Mouse (Mus musculus) embryonic fibroblast, embryonic 13.5 days (primary cell): Measurements from ENCODE around the gene Tsc22d4. TPM values are rescaled to one million over a fixed set of nuclear protein-coding genes. Genes with fewer than 3 reads are reported as not detected.

Experiments
- H3K27ac ChIP-seq: 2 replicates; pipeline ENCODE4 v1.5.1; 2012; ENCODE audit warnings: low read length, control low read depth, inconsistent platforms; ENCODE audit not compliant: insufficient read depth
- H3K4me1 ChIP-seq: 2 replicates; pipeline ENCODE4 v1.6.1; 2011; ENCODE audit warnings: low read length; ENCODE audit not compliant: control insufficient read depth, insufficient read depth
- H3K4me3 ChIP-seq: 2 replicates; pipeline ENCODE4 v1.5.1; 2011; ENCODE audit warnings: mild to moderate bottlenecking, control low read depth, low read length; ENCODE audit not compliant: insufficient read depth
- CTCF ChIP-seq: IDR thresholded peaks from 2 replicates; pipeline ENCODE4 v1.5.1; 2011; ENCODE audit warnings: mild to moderate bottlenecking, control low read depth, low read length, moderate library complexity, borderline replicate concordance; ENCODE audit not compliant: insufficient read depth
- POLR2A ChIP-seq: IDR thresholded peaks from 2 replicates; pipeline ENCODE4 v1.6.1; 2011; ENCODE audit warnings: low read depth, mild to moderate bottlenecking, control low read depth, low read length, moderate library complexity
- polyA plus RNA-seq: library from polyadenylated mRNA; stranded (reverse); fragments of >200 nt; gene quantifications from 2 replicates; pipeline ENCODE4 v1.2.4, GENCODE M21; 2011; ENCODE audit warnings: low read depth; ENCODE audit not compliant: missing spikeins, insufficient read length

The Tsc22d4 gene
- polyA plus RNA-seq, 1 experiment: 71.5 TPM

DNA sequence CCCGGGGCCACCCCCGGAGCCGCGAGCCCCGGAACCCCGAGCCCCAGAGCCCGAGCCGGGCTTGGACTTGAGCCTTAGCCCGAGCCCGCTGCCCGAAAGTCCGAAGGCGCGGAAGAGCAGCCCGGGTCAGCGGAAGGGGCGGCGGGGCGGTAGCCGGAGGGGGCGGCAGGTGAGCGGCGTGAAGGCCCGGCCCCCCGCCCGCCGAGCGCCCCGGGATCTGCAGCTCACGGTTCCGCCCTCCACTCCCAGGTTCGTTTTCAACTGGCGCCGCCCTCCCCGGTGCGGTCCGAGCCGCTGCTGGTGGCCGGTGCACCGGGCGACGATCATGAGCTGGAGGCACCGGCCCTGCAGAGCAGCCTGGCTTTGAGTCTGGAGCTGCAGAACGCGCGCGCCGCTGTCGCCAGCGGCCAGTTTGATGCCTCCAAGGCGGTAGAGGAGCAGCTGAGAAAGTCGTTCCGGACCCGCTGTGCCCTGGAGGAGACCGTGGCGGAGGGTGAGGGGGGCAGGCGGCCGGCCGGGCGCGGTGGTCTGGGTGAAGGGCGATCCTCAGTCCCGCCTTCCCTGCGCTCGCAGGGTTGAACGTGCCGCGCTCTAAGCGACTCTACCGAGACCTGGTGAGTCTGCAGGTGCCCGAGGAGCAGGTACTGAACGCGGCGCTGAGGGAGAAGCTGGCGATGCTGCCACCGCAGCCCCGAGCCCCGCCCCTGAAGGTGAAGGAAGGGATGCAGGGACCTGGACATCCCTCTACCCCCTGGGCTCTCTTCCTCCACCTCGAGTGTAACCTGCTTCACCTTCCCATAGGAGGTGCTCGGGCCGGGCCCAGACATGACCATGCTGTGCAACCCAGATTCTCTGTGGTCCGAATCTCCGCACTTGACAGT is 33.8 kb downstream of the Tsc22d4 start:
- 0 out of 2 replicates have a peak overlapping the region, but pooled peaks have one; percentile 6 for H3K27ac ChIP-seq
- H3K4me3 ChIP-seq: peak overlapping the region; percentile 84
- H3K4me1 ChIP-seq: peaks cover 7% of the 10 kb centered on the region
- no peak for TF ChIP-seq POLR2A
- TF ChIP-seq CTCF: no peak

DNA sequence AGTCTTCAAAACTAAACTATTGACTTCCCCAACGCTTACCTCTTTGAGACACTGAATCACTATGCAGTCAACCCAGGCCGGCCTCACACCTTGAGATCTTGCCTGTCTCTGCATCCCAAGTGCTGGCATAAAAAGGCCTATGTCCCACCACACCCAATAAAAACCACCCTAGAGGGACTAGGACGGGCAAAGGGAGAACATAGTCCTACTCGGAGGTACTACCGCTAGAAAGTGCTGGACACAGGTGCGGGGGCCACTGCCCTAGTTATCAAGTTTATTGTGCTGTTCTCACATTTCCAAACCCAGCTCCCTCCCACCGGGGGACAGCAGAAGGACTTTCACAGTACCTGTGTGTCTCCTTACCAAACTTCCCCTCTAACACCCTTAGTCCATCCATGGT is 36.1 kb downstream of the Tsc22d4 start:
- Histone ChIP-seq H3K4me1 (peaks cover 9% of the 10 kb centered on the region), H3K4me3 (no peak overlapping the region), H3K27ac (no peak overlapping the region)
- TF ChIP-seq CTCF (no peak), POLR2A (no peak)

DNA sequence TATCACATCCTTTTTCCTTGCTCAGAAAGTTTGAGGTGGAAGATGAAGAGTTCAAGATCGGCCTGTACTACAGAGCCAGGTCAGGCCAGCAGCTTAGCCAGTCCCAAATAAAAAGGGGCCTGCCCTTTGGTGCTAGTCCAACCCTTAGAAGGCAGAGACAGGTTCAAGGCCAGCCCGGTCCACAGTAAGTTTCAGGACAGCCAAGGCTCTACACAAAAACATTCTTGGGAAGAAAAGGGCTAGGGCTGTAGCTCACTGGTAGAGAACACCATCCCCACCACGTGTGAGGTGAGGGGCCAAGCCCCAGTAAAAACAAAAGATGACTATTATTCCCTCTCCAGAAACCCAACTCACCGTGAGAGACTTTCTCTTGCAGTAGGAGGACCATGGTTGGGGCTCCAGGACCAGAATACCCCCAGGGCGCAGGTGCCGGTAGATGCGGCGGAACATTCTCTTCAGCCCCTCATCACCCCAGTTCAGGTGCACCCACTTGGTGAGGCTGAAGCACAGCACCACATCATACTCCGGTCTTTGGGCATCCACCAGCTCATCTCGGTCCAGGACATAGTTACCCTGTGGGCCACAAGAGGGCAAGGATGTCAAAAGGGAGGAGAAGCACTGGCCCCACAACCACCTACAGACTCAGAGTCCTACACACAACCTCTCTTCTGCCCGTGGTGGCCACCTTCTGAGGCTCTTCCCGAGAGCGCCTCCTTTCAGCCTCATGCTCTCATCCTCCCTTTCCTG is 37.4 kb downstream of the Tsc22d4 start:
- no peak overlapping the region for H3K4me3 ChIP-seq
- TF ChIP-seq POLR2A (no peak), CTCF (no peak)
- peaks cover 7% of the 10 kb centered on the region for H3K4me1 ChIP-seq
- H3K27ac ChIP-seq: no peak overlapping the region

DNA sequence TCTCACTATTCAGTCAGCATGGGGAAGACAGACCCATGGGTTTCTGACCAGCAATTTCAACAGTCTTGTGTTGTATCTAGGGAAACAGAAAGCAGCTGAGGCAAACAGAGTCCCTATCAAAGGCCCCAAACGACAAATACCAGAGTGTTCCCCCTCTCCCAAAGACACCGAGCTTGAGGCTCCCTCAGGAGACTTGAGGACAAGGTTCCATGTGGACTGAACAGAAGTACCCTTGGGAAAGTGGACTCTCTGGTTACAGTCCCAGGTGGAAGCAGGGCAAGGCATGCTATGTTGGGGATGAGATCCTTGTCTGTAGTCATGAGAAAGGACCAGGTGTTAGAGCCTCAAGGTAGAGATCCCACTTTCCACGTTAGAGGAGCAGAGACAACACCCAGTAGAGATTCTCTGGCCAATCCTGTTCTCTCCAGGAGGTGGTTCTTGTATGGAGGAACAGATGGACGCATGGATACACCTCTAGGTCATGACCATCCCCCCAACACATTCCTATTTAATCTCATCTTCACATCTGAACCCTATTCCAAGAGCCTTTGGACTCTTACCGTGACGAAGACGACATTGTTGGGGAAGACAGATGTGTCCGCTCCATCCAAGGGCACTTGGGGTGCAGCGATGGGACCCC is 38.5 kb downstream of the Tsc22d4 start:
- no peak for TF ChIP-seq CTCF
- no peak for TF ChIP-seq POLR2A
- H3K4me1 ChIP-seq: peaks cover 7% of the 10 kb centered on the region
- H3K4me3 ChIP-seq: peak overlapping the region; percentile 2; the same call in 1 of the 2 replicates
- no peak overlapping the region for H3K27ac ChIP-seq

DNA sequence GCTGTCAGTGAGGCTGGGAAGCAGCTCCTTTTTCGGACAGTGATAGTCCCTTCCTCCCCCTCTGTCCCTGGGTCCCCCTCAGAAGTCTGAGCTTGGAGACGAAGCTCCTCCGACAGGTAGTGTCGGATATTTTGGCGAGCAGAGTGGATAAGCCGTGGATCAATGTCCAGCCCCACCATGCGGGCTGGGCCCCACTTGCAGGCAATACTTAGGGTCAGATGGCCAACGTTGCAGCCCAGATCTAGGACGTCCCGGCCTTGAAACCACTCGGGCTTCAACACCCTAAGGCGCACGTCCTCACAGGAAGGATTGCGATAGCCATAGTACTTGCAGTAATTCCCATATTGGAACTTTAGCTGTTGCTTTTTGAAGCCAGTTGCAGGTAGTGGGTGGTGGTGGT is 39.0 kb downstream of the Tsc22d4 start:
- Histone ChIP-seq H3K4me3 (peak overlapping the region; percentile 71), H3K27ac (no peak overlapping the region), H3K4me1 (peaks cover 7% of the 10 kb centered on the region)
- TF ChIP-seq CTCF: no peak
- no peak for TF ChIP-seq POLR2A

DNA sequence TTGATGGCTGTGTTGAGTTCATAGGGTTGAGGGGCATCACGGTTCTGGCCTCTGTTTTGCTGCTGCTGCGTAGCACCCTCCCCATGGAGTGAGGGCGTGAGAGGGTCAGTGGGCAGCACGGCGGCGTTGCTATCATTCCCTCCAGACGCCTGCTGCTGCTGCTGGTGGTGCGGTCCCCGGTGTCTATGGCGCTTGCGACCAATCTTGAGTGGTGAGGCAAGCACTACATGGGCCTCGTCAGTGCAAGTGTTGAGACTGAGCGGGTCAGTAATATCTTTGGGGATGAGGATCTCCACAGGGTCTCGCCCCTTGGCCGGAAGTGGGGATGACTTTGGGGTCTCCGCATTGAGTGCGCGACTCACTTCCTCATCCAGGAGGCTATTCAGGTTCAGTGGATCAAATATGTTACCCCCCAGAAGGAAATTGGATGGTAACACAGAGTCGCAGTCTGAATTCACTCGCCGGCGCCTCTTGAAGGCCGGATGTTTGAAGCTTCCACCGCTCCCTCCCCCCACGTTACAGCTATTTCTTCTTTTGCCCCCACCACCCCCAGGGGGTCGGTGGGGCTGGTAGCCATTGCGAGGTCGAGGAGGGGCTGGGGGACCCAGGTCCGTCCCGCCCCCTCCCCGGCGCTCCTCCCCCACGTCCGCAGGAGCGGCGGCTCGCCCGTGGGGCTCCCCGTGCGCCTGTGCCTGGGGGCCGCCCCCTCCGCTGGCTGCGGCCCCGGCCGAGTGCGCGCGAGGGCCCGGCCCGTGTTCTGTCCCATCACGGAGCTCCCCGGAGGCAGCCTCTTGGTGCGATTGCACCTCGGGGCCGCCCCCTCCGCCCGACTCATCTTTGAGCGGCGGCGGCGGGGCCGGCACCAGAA is 39.9 kb downstream of the Tsc22d4 start:
- no peak; the same call in 1 of the 2 replicates for TF ChIP-seq POLR2A
- no peak for TF ChIP-seq CTCF
- H3K27ac ChIP-seq: peak overlapping the region; percentile 84
- peak overlapping the region; percentile 71 for H3K4me3 ChIP-seq
- H3K4me1 ChIP-seq: peaks cover 4% of the 10 kb centered on the region; the same call in 1 of the 2 replicates

DNA sequence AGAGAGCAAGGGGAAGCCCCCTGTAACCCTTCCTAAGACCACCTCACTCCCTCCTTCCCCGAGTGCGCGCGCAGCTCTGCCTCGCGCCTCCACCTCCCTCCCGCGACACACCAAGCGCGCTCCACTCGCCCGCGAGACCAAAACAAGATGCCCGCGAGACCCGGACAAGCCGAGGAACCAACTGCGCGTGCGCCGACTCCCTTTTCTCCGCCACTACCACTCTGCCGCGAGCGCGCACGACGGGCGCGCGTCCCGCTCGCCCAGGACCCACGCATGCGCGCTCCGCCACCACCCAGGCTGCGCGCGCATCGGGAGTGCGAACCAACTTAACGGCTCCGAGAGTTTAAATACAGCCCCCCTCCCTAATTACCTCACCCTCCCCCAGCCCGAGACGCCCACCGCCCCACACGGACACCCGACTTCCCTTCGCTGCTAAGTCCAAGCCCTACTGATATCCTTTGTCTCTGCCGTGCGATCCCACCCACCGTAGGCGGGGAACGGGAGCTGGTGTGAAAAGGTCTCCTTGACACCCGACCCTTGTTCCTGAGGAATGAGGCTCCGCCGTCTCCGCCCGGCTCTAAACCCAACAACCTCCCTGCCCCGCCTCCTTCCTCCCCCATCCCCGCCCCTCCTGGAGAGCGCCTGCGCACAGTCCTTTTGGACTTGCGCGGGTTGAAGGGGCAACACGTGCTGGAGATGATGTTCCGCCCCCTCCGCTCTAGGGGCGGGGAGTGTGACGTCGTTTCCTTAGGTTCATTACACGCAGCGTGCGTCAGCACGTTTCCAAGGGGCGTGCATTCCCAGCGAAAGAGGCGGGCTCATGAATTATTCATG is 40.8 kb downstream of the Tsc22d4 start:
- TF ChIP-seq CTCF (no peak), POLR2A (peak; percentile 98)
- Histone ChIP-seq H3K4me3 (peak overlapping the region; percentile 71), H3K27ac (peak overlapping the region; percentile 84), H3K4me1 (peaks cover 4% of the 10 kb centered on the region; the same call in 1 of the 2 replicates)

DNA sequence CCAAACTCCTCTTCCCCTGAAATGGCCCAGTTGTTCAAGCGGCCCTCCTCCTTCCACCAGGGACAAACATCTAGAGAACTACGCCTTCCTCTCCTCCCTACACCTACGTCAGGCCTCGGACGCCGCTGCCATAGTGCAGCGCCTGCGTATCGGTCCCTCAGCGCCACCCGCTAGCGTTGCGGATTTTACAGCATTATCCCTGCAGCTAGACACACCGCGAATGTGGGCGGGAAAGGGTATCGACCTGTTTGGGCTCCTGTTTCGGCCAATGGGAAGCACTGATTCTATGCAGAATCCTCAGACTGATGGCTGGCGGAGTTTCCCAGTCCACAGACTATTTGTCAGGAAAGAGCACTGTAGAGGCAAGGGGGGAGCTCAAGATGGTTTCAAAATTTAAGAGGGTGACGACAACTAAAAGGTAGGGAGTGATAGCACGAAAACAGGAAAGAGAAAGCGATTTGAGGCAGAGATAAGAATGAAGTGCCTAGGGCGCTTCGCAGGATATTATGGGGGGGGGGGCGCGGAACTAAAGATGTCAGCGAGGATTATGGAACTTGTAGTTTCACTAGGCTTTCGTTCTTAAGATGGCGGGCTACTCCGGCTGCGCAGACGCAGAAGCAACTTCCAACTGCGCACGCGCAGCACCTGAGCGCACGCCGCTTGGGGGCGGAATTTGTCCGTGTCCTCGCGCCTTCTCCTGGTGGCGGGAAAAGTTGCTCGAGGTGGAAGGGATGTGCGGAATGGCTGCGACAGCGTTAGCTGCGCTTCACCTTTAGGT is 41.8 kb downstream of the Tsc22d4 start, which contains the start of the genes Mepce and Zcwpw1:
Mepce (minus strand) TSS at position 505 of the 778 bp plus-strand sequence.
Zcwpw1 (plus strand) TSS at position 648 of the 778 bp plus-strand sequence.
- TF ChIP-seq POLR2A (peak; percentile 73), CTCF (peak; percentile 74; the same call in 1 of the 2 replicates)
- Histone ChIP-seq H3K27ac (peak within 1 kb of the TSS; percentile 84), H3K4me1 (peaks cover 4% of the 10 kb centered on the region; the same call in 1 of the 2 replicates), H3K4me3 (peak within 1 kb of the TSS; percentile 71)
